ENCODE assay signal across 8 mouse cellular contexts in genomic region chr2:31024618-31025370, GRCm38 (mm10). TPM values are rescaled to one million over a fixed set of nuclear protein-coding genes. Genes with fewer than 3 reads are reported as not detected.
DNase-seq lines count a peak whose midpoint lies in the region; ATAC-seq and TF ChIP-seq lines count a peak whose summit lies in the region.

No protein-coding gene starts in this region.

- H3K4me1 ChIP-seq in liver, embryonic 13.5 days (replicated peaks): peaks cover 13% of the 10 kb centered on the region
- no peaks in the 10 kb centered on the region for H3K4me1 ChIP-seq in neural tube, embryonic 14.5 days (ENCODE audit: control insufficient read depth, insufficient read depth, low read length)

- ATAC-seq in liver, embryonic 13.5 days (ENCODE audit: low read depth): 0 out of 2 replicates have a peak, but pooled peaks have one; percentile 42
- ATAC-seq in neural tube, embryonic 14.5 days (ENCODE audit: low read depth): 0 out of 2 replicates have a peak, but pooled peaks have one; percentile 24

- 23% methylated on average over 5 of the region's 5 CpGs for WGBS in liver, embryonic 13.5 days (ENCODE audit: insufficient replicate concordance)
- WGBS in neural tube, embryonic 14.5 days: 28% methylated on average over 5 of the region's 5 CpGs

- no peaks in the 10 kb centered on the region for H3K9me3 ChIP-seq in liver, embryonic 13.5 days (replicated peaks)
- H3K9me3 ChIP-seq in neural tube, embryonic 14.5 days (ENCODE audit: control insufficient read depth, low read length): no peaks in the 10 kb centered on the region

- H3K4me3 ChIP-seq in C2C12 (ENCODE audit: insufficient read depth, poor library complexity, severe bottlenecking): no peak overlapping the region
- H3K4me3 ChIP-seq in liver, embryonic 13.5 days (replicated peaks): no peak overlapping the region
- H3K4me3 ChIP-seq in neural tube, embryonic 14.5 days (ENCODE audit: low read depth, low read length): no peak overlapping the region

- no peaks in the 10 kb centered on the region for H3K36me3 ChIP-seq in C2C12 (ENCODE audit: control insufficient read depth, insufficient read depth)
- H3K36me3 ChIP-seq in liver, embryonic 13.5 days: peaks cover 26% of the 10 kb centered on the region
- peaks cover 21% of the 10 kb centered on the region for H3K36me3 ChIP-seq in neural tube, embryonic 14.5 days (ENCODE audit: control insufficient read depth, insufficient read depth, low read length)

- peak; percentile 65 for TF ChIP-seq CTCF in C2C12 (IDR thresholded peaks at IDR 0.05; ENCODE audit: control insufficient read depth, insufficient read depth, insufficient read length)

- H3K4me2 ChIP-seq in liver, embryonic 13.5 days: no peak overlapping the region
- no peak overlapping the region for H3K4me2 ChIP-seq in neural tube, embryonic 14.5 days (ENCODE audit: low read depth, low read length)

- no peak overlapping the region for H3ac ChIP-seq in C2C12 (ENCODE audit: control insufficient read depth, insufficient read length, low read depth)

- no peaks in the 10 kb centered on the region for H3K79me3 ChIP-seq in C2C12 (ENCODE audit: low read depth)

- intact Hi-C loops in gastrocnemius, postnatal 14 days (cut with DNase I; ENCODE audit: low total_unique reads): loop anchor here (5.0 to 10.0 kb wide), 2 partner anchors 123 to 270 kb away; no protein-coding TSS in a partner anchor

- peak; percentile 63 for DNase-seq in MN1 (ENCODE audit: low spot score)
- peak; percentile 85 for DNase-seq in cerebellum, adult 8-10 months
- peak; percentile 42 for DNase-seq in gastrocnemius, postnatal 14 days
- DNase-seq in kidney, postnatal 10 days: peak; percentile 76
- DNase-seq in liver, embryonic 13.5 days: peak; percentile 33
- DNase-seq in thymus, postnatal 0 days (ENCODE audit: low spot score): peak; percentile 75

- no peak overlapping the region; the same call in 1 of the 2 replicates for H3K27ac ChIP-seq in liver, embryonic 13.5 days
- no peak overlapping the region for H3K27ac ChIP-seq in neural tube, embryonic 14.5 days (ENCODE audit: low read depth, low read length)

- H3K27me3 ChIP-seq in C2C12 (ENCODE audit: control insufficient read depth, insufficient read depth, insufficient read length): no peaks in the 10 kb centered on the region
- H3K27me3 ChIP-seq in liver, embryonic 13.5 days: no peaks in the 10 kb centered on the region
- no peaks in the 10 kb centered on the region for H3K27me3 ChIP-seq in neural tube, embryonic 14.5 days (ENCODE audit: control insufficient read depth, insufficient read depth, low read length)

- H3K79me2 ChIP-seq in C2C12 (ENCODE audit: control insufficient read depth, insufficient read depth): no peaks in the 10 kb centered on the region

- no peak overlapping the region for H3K9ac ChIP-seq in liver, embryonic 13.5 days
- no peak overlapping the region for H3K9ac ChIP-seq in neural tube, embryonic 14.5 days (replicated peaks; ENCODE audit: low read depth, low read length)

TF ChIP-seq in C2C12, 6 proteins besides CTCF, POLR2A, EP300 and RAD21:
- TF ChIP-seq MYOD1 (IDR thresholded peaks at IDR 0.05; ENCODE audit: control insufficient read depth, insufficient read length, low read depth): no peak
- TF ChIP-seq CEBPB (IDR thresholded peaks at IDR 0.05; ENCODE audit: low read depth): no peak
- no peak for TF ChIP-seq USF1 (IDR thresholded peaks at IDR 0.05; ENCODE audit: low read depth)
- no peak for TF ChIP-seq MAX (IDR thresholded peaks at IDR 0.05)
- TF ChIP-seq MYOG (IDR thresholded peaks at IDR 0.05; ENCODE audit: control insufficient read depth, extremely low read depth, insufficient read length): no peak
- TF ChIP-seq FOSL1 (IDR thresholded peaks at IDR 0.05; ENCODE audit: insufficient read depth, low read length, poor library complexity, severe bottlenecking): no peak
TF ChIP-seq in C2C12: peak in this region for 0.

RNA-seq across cellular contexts. Expression of gene Usp20, which starts 42.7 kb away (rescaled TPM):
- polyA plus RNA-seq in C2C12 (2012; fragmentation: generic; extraction: Trizol): 26.4 TPM
- 10 to 100 TPM; 11.6 to 13.1 TPM for total RNA-seq in gastrocnemius, postnatal 14 days (2021)
- 4.7 and 5.0 TPM in 2 replicates for polyA plus RNA-seq in liver, embryonic 13.5 days (2015; fragmentation: Nextera tagmentation; extraction: Ambion mirVana)
- 32.6 and 41.5 TPM in 2 replicates for polyA plus RNA-seq in neural tube, embryonic 14.5 days (2014; fragmentation: Nextera tagmentation; extraction: Ambion mirVana)
- polyA plus RNA-seq in thymus, postnatal 0 days (2015; fragmentation: Nextera tagmentation; extraction: Ambion mirVana): 9.0 and 13.2 TPM in 2 replicates

RNA-seq across cellular contexts. Expression of gene BC005624, which starts 42.8 kb away (rescaled TPM):
- polyA plus RNA-seq in C2C12 (2012; fragmentation: generic; extraction: Trizol): 36.9 TPM
- total RNA-seq in gastrocnemius, postnatal 14 days (2021): 10 to 100 TPM; 16.1 to 17.4 TPM
- polyA plus RNA-seq in liver, embryonic 13.5 days (2015; fragmentation: Nextera tagmentation; extraction: Ambion mirVana): 34.6 and 37.8 TPM in 2 replicates
- 75.7 and 81.5 TPM in 2 replicates for polyA plus RNA-seq in neural tube, embryonic 14.5 days (2014; fragmentation: Nextera tagmentation; extraction: Ambion mirVana)
- 64.0 and 66.2 TPM in 2 replicates for polyA plus RNA-seq in thymus, postnatal 0 days (2015; fragmentation: Nextera tagmentation; extraction: Ambion mirVana)

RNA-seq across cellular contexts. Expression of gene Tor1a, which starts 57.1 kb away (rescaled TPM):
- 59.2 TPM for polyA plus RNA-seq in C2C12 (2012; fragmentation: generic; extraction: Trizol)
- 10 to 100 TPM; 11.2 to 11.7 TPM for total RNA-seq in gastrocnemius, postnatal 14 days (2021)
- polyA plus RNA-seq in liver, embryonic 13.5 days (2015; fragmentation: Nextera tagmentation; extraction: Ambion mirVana): 43.1 and 47.8 TPM in 2 replicates
- 81.5 and 93.1 TPM in 2 replicates for polyA plus RNA-seq in neural tube, embryonic 14.5 days (2014; fragmentation: Nextera tagmentation; extraction: Ambion mirVana)
- polyA plus RNA-seq in thymus, postnatal 0 days (2015; fragmentation: Nextera tagmentation; extraction: Ambion mirVana): 80.1 and 83.6 TPM in 2 replicates

Comparison
In these comparisons a context has a peak if more than half of its experiments do, and no peak if none do; other contexts are left out.
1. DNase-seq: peak in every context shown above with its lines; median percentile 85 in cerebellum, adult 8-10 months; 76 in kidney, postnatal 10 days; 75 in thymus, postnatal 0 days; 63 in MN1; 42 in gastrocnemius, postnatal 14 days; 33 in liver, embryonic 13.5 days.